Mouse (Mus musculus) brain, embryonic 14.5 days (tissue): ENCODE results near the gene Zdhhc21. TPM values are rescaled to one million over a fixed set of nuclear protein-coding genes. Genes with fewer than 3 reads are reported as not detected.

Experiments
- DNase-seq: peaks from one replicate; pipeline ENCODE4 v3.0.0-alpha.2; 2011; ENCODE audit warnings: low read depth
- CTCF ChIP-seq: fragments of 200-500 bp; IDR thresholded peaks from 2 replicates; pipeline ENCODE4 v1.5.1; 2012; ENCODE audit warnings: inconsistent platforms, mild to moderate bottlenecking, moderate library complexity, borderline replicate concordance; ENCODE audit not compliant: insufficient read depth, insufficient read length; ENCODE audit errors: extremely low read depth
- POLR2A ChIP-seq: fragments of 200-500 bp; IDR thresholded peaks from 2 replicates; pipeline ENCODE4 v1.6.1; 2012; ENCODE audit warnings: mild to moderate bottlenecking, inconsistent platforms, borderline replicate concordance; ENCODE audit not compliant: poor library complexity, insufficient read depth, insufficient read length, severe bottlenecking; ENCODE audit errors: extremely low read depth
- polyA plus RNA-seq: library from polyadenylated mRNA; depleted of rRNA; stranded (reverse); fragments of >200 nt; gene quantifications from 2 replicates; pipeline ENCODE4 v1.2.3, GENCODE M21; 2012

The Zdhhc21 gene
- polyA plus RNA-seq, 1 experiment: 14.7 TPM

DNA sequence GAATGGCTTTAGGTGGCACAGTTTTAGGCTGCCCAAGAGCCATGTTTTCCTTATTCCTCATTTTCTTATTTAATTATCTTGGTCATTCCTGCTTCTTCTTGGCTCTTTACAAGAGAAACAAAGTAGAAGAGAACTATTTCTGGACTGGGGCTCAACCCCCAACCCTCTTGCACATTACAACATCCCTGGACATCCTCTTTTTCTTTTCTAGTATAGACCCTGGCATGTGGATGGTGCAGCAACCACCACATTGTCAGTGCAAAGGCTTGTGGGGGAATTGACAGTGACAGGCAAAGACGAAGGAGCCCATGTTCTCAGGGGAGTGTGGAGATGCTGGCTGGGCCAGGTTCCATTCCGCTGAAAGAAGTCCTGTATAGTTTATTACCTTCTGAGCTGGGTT is 16.9 kb upstream of the Zdhhc21 start:
- DNase-seq: no peak
- TF ChIP-seq POLR2A: no peak
- no peak for TF ChIP-seq CTCF

DNA sequence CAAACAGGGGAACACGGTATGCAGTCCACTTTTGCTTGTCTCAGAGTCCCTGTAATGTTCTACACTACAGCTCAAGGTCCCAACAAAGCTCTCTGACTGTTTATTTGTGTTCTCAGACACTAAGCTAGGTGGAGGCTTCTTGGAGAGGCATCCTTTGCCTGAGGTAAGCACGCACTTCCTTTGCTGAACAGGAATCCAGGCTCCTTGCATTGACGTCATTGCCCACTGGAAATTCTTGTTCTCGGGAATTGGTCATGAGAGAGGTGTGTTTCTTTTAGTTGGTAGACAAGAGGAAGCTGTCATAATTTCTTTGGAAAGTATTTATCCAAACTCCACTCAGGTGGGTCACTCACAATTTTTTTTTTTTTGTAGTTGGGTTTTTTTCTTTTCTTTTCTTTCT is 15.8 kb upstream of the Zdhhc21 start:
- TF ChIP-seq CTCF (no peak), POLR2A (no peak)
- DNase-seq: no peak

DNA sequence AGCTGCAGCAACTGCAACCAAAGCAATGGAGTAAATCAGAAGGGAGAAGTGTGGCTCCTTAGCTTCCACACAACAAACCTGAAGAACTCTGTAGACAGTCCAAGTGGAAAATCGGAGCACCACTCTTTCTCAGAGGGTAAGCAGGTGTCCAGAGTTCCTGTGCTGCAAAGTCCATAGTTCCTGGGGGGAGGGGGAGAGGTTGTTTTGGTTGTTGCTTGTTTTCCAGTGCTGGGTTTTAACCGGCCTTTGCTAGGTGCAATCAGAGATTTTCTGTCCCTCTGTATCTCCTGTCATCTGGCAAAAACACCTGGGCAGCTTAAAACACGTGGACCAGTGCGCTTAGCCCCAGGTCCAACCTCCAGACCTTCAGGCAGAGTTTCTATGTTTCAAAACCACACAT is 15.0 kb upstream of the Zdhhc21 start:
- TF ChIP-seq CTCF (no peak), POLR2A (no peak)
- DNase-seq: no peak

DNA sequence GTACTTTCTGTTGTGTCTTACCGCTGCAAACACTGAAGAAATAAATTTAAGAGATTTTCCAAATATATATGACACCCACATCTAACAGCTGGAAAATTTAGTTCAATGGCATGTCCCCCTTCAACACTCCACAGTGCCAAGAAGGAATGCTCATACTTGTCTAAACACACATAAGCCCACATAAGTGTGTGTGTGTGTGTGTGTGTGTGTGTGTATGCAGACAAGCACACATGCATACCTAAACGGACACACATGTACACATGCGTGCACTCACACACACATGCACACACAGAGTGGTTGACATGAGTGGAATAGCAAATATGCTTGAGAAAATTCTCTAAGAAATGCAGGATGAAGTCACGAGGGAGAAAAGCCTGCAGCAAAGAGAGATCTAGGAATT is 12.8 kb upstream of the Zdhhc21 start:
- no peak for DNase-seq
- no peak for TF ChIP-seq CTCF
- TF ChIP-seq POLR2A: no peak

DNA sequence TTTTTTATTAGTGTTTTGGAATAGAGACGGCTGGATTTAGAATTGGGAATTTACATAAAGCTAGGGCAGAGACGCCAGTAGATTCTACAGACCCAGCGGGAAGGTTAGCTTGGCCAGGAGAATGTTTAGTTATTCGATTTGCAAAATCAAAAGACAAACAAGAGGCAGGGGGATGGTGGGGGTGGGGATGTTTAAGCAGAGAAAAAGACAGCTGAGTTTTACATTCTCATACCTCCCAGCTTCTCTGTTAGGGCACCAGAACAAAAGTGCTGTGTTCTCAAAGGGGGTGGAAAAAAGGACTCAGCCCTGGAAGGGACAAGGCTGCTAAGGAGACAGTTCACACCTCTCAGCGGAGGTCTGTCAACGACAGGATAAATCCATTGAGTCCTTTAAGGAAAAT is 12.4 kb upstream of the Zdhhc21 start:
- TF ChIP-seq POLR2A: no peak
- no peak for TF ChIP-seq CTCF
- peak; percentile 44 for DNase-seq

DNA sequence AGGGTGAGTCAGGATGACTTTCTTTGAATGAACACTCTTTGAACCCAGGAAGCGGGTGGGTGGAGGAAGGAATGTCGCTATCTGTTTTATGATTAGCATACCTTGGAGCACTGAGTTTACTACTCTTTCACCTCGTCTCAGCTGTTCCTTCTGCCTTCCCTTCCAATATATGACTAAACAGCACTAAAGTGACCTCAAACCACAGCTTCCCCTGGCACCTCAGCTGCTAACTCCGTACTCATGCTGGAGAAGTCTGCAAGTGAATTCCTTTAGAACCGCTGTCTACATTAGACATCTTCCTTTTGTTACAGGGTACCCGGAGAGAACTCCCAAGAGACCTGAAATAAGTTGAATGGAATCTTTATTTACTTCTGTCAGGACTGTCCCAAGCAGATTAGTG is 11.2 kb upstream of the Zdhhc21 start:
- DNase-seq: no peak
- TF ChIP-seq CTCF: no peak
- TF ChIP-seq POLR2A: no peak

DNA sequence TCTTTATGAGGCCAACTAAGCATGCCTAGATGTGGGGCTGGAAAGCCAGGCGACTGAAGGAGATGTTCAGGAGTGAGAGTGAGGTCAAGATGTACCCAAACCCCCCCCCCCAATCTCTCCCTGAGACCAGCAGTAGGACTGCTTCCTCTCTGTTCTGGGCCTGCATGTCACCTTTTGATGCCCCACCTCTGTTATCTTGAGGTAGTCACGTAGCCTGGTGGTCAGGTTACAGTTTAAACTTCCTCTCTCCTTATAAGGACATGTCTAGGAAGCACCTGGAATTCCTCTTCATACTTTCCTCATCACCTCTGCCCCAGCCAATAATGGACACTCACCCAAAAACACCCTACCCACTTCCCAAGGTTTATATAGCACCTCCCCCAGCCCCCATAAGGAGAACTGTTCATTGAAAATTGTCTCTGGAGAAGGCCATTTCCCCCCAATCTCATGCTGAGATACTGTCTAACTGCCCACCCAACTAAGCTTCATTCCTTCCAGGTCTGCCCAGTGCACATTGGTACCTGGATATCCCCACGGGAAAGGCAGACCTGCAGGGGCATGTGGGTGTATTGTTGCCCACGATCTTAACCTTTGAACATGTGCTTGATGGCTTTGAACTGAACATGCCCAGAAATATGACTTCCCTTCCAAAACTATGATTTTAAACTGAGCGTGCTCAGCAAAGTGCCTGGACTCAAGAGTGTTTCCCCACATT is 8.1 kb upstream of the Zdhhc21 start:
- TF ChIP-seq POLR2A (no peak), CTCF (no peak)
- DNase-seq: no peak

DNA sequence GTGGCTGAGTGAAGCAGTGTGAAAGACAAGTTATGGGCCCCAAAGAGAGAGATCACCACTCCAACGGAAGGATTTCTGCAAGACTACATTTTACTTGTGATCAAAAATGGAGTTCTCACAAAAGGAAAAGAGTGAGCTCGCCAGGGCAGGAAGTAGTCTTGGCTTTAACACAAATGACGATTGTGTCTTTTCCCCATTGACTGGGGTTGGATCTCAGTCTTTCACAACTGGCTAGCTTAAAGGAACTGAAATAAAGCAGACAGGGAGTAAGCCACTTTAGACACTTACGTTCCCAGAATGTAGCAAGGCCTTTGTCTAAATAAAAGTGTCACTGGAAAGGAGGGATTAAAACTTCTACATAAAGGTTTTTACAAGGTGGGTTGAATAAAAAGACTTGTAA is 7.4 kb upstream of the Zdhhc21 start:
- no peak for DNase-seq
- no peak for TF ChIP-seq POLR2A
- no peak for TF ChIP-seq CTCF

DNA sequence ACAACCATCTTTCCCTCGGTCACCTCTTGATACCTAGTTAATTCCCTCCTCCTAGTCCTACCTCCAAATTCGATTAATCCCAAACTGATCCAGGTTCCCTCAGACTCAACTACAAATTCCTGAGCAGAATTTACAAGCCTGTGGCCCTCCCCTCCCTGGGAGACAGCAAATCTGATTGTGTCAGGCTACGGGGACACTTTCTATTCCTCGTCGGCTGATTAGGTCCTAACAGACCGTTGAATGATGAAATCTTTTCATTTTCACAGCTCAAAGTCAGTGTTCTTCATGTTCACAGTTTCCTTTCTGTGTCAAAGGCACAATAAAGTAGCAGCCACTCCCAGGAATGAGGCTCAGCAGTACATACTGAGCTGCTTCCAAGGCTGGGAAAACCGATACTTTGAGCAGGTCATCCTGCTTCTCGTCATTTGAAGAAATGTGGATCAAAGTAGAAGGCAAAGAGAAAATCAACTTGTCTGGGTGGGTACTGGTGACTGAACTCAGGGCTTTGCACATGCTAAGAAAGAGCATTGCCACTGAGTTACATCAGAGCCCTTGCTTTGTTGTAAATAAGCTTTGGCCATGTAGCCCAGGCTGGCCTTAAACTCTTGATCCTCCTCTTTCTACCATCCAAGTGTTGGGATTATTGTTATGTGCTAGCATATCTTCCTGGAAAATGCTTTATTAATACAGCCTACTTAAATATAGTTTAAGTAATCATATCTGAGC is 5.4 kb upstream of the Zdhhc21 start:
- no peak for DNase-seq
- TF ChIP-seq CTCF: no peak

DNA sequence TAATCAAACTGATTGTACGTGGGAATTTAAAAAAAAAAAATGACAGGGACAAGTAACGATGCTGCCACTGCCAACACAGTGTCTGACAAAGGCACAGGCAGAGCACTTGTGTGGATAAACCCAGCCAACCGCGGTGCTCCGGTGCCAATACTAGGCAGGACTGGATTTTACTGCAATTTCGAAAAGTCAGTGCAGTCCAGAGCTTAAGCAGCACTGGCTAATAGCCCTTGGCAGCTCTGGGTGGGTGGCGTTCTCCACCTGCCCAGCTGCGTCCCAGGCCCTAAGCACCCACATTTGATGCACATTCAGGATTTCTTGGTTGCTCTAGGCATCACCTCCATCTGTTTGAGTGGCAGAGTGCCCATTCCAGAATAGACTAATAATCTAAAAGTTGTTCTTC is 3.6 kb upstream of the Zdhhc21 start:
- peak; percentile 81 for DNase-seq
- TF ChIP-seq CTCF (no peak), POLR2A (no peak)

DNA sequence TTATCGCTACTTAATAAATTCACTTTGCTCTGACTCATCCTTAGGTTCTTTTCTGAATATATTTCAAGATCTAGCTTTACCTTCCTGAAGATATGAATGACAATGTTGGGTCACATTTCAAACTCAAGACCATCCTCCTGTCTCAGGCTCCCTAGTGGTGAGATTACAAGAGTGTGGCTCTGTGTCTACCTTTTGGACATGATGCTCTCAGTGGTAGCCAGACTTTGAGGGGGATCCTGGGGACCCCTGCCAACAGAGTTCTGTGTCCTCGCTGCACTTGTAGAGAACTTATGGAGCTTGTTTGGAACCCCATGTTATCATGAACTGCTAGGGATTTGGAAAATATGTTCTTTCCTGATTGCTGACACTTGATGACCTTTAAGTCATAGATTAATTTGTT is 1.7 kb upstream of the Zdhhc21 start:
- TF ChIP-seq CTCF (no peak), POLR2A (no peak)

DNA sequence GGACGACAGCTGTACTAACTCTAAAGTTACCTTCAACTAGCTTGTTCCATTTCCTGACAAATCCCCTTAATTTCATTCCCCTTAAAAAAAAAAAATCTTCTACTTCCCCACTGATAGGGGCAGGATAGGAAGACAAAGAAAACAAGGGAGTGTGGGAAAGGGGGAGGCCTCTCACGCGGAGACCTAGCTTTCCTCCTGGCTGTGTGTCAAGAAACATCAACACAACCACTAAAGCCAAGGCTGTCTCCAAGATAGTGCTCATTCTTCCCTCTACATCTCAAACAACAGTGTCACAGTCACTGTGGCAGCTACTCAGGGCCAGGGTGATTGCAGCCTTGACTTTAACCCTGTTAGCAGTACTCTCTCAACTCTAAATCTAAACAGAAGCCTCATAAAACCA is 808 bp upstream of the Zdhhc21 start:
- peak; percentile 73 for DNase-seq
- TF ChIP-seq POLR2A (no peak), CTCF (no peak)

More for the DNA sequence above, 1.7 kb upstream of the Zdhhc21 start:
- DNase-seq: no peak
